Mouse (Mus musculus): ENCODE results near the gene Znhit3.

- TF ChIP-seq CTCF (IDR thresholded peaks at IDR 0.05) (peak; percentile 45), EP300 (IDR thresholded peaks at IDR 0.05) (no peak)
These were observed 36.2 kb downstream of the Znhit3 start, which contains the start of the genes Myo19 and Pigw for GRCm38 (mm10) chr11:84879772-84880464.

All from lung, postnatal 0 days (tissue).